Comparison of ENCODE assay signal across 25 mouse cellular contexts in the genomic region with DNA sequence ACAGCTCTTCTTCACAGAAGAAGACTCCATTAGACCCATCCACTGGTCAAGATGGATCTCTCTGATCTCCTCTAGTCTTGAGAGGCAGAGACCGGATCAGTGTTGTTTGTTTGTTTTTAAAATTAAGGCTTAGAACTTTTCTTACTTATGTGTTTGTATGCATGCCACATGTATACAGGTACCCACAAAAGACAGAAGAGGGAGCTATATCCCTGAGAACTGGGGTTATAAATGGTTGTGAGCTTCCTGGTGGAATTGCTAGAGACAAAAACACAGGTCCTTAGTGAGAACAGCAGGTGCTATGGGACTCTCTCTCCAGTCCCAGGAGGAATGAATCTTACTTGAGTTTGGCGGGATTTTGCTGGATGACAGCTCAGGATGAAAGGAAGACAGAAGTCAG. TPM values are rescaled to one million over a fixed set of nuclear protein-coding genes. Genes with fewer than 3 reads are reported as not detected.
DNase-seq lines count a peak whose midpoint lies in the region; TF ChIP-seq lines count a peak whose summit lies in the region.
"Had no signal": no experiment of that assay in that cellular context is flagged by ENCODE, and none has a peak within 500 bp of the region (broad histone marks: within the 10 kb centered on the region; RNA-seq: fewer than 3 reads in every experiment).

No protein-coding gene starts in this region.

- no peaks in the 10 kb centered on the region for H3K36me3 ChIP-seq in heart, adult 2 months (ENCODE audit: control insufficient read depth, insufficient read depth, low read length)
- H3K36me3 ChIP-seq: hindbrain, embryonic 10.5 days; limb, embryonic 13.5 days; liver, embryonic 13.5 days; neural tube, embryonic 13.5 days had no signal

- WGBS in heart, adult 2 months: 63% methylated on average over 2 of the region's 2 CpGs

- TF ChIP-seq EP300 in heart, adult 2 months (IDR thresholded peaks at IDR 0.05; ENCODE audit: insufficient read depth, low read depth, low read length): no peak

- DNase-seq in heart, adult 2 months: no peak
- DNase-seq in heart, adult 9 months (ENCODE audit: low spot score in 2 of 2): no peak
- no peak for DNase-seq in left cerebral cortex, adult 2 months (ENCODE audit: extremely low spot score in 1 of 2, low spot score in 2 of 2)
- no peak for DNase-seq in left cerebral cortex, postnatal 25 days (ENCODE audit: low spot score in 2 of 2)
- DNase-seq in 416B (ENCODE audit: low read depth) (peak; percentile 34), ES-CJ7 (ENCODE audit: low read depth, low spot score) (peak; percentile 15)
- DNase-seq in left cerebral cortex, adult 9 months (ENCODE audit: low spot score in 2 of 2): no peak
- DNase-seq in adrenal gland, postnatal 14 days: no peak
- DNase-seq: adrenal gland, adult 2 months; B cell, adult 2 months; cerebellum, adult 8-10 months; cerebellum, postnatal 25 days; heart, postnatal 14 days; kidney, adult 11 months; kidney, postnatal 36 days; layer of hippocampus, postnatal 36 days; liver, embryonic 13.5 days; lung, adult 18-20 months; lung, postnatal 10 days; thymus, postnatal 4 days had no signal

- H3K4me3 ChIP-seq in heart, adult 2 months: no peak overlapping the region
- H3K4me3 ChIP-seq in left cerebral cortex, adult 2 months: no peak overlapping the region
- H3K4me3 ChIP-seq: forebrain, embryonic 13.5 days; hindbrain, embryonic 10.5 days; limb, embryonic 13.5 days; liver, embryonic 13.5 days; neural tube, embryonic 13.5 days had no signal

- H3K9ac ChIP-seq in heart, adult 2 months (ENCODE audit: low read depth, low read length): no peak overlapping the region
- H3K9ac ChIP-seq: forebrain, embryonic 13.5 days; limb, embryonic 13.5 days; liver, embryonic 13.5 days; neural tube, embryonic 13.5 days had no signal

- H3K79me2 ChIP-seq in heart, adult 2 months (replicated peaks; ENCODE audit: control insufficient read depth, insufficient read depth, low read length): no peaks in the 10 kb centered on the region

- H3K4me1 ChIP-seq in heart, adult 2 months (ENCODE audit: control insufficient read depth, insufficient read depth, low read length): no peaks in the 10 kb centered on the region; the same call in 1 of the 2 replicates
- H3K4me1 ChIP-seq: liver, embryonic 13.5 days had no signal

- peak; percentile 33 for TF ChIP-seq CTCF in heart, adult 2 months (IDR thresholded peaks at IDR 0.05)
- peak; percentile 17 for TF ChIP-seq CTCF in left cerebral cortex, adult 2 months (IDR thresholded peaks at IDR 0.05)

- no peak for TF ChIP-seq POLR2A in heart, adult 2 months (IDR thresholded peaks at IDR 0.05; ENCODE audit: insufficient read depth, low read depth, low read length)

- intact Hi-C loops in heart, adult 2 months (cut with DNase I): loop anchor here (1.0 kb wide), 1 partner anchor 78 kb away; no protein-coding TSS in a partner anchor
- intact Hi-C loops in left cerebral cortex, adult 2 months (cut with DNase I): no loop called here
- intact Hi-C loops in left cerebral cortex, postnatal 25 days (cut with DNase I): no loop called here

- H3K27ac ChIP-seq in heart, adult 2 months: no peak overlapping the region
- no peak overlapping the region for H3K27ac ChIP-seq in left cerebral cortex, adult 2 months
- H3K27ac ChIP-seq: forebrain, embryonic 13.5 days; hindbrain, embryonic 10.5 days; limb, embryonic 13.5 days; liver, embryonic 13.5 days; neural tube, embryonic 13.5 days had no signal

- peaks cover 3% of the 10 kb centered on the region for H3K27me3 ChIP-seq in heart, adult 2 months (ENCODE audit: control insufficient read depth, insufficient read depth, low read length)

RNA-seq across cellular contexts. Expression of gene Myrip, which starts 1.9 kb away (rescaled TPM):
- 1 to 10 TPM; 5.4 to 6.2 TPM for total RNA-seq in heart, adult 2 months (2021)
- 1.5 and 1.8 TPM in 2 replicates for polyA plus RNA-seq in heart, adult 2 months (2012; rRNA removed)
- 10 to 100 TPM; 86.1 to 91.1 TPM for total RNA-seq in left cerebral cortex, adult 2 months (2021)
- 10 to 100 TPM; 85.6 to 92.2 TPM for total RNA-seq in left cerebral cortex, postnatal 25 days (2021)
- total RNA-seq in adrenal gland, postnatal 14 days (2021): 5.7 and 13.3 TPM in 2 replicates
- polyA plus RNA-seq: activated CD4-positive, CD25-positive, alpha-beta regulatory T cell, adult 4 months had no signal

Comparison
In these comparisons a context has a peak if more than half of its experiments do, and no peak if none do; other contexts are left out.
1. DNase-seq: peak in 416B (single experiment) and ES-CJ7 (single experiment); none in heart, adult 2 months (0 of 2), heart, adult 9 months (0 of 2), left cerebral cortex, adult 2 months (0 of 2), left cerebral cortex, postnatal 25 days (0 of 2), left cerebral cortex, adult 9 months (0 of 2) and adrenal gland, postnatal 14 days (single experiment).